Mouse (Mus musculus): ENCODE measurements around the gene Dgkq. TPM values are rescaled to one million over a fixed set of nuclear protein-coding genes. Genes with fewer than 3 reads are reported as not detected.
"Not testable (repeated sequence)": the region's sequence is repeated elsewhere in the genome, so short reads cannot be mapped to it uniquely, and the experiment has no call there.

Gene Dgkq
- polyA plus RNA-seq, 1 experiment, result 29.1 TPM

DNA sequence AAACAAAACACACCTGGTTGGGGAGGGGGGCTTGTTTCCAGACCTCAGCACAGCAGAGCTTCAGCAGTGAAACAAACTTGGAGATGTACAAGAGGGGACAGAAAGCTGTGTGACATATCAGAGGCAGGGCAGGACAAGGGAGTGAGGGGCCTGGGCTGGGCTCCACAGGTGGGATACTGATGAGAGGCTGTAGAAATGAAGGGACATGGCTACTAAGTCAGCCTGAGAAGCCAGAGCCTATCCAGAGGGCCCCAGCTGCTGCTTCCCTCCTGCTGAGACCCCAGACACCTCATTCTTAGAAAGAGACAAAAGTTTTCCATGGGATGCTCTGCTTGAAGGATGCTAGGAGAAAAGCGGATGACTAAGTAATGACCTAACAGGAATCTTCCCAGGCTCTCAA is 10.9 kb downstream of the Dgkq start:
- 90% methylated on average over 1 of the region's 1 CpGs for WGBS
- DNase-seq (ENCODE audit: low read depth, low spot score), result no peak

DNA sequence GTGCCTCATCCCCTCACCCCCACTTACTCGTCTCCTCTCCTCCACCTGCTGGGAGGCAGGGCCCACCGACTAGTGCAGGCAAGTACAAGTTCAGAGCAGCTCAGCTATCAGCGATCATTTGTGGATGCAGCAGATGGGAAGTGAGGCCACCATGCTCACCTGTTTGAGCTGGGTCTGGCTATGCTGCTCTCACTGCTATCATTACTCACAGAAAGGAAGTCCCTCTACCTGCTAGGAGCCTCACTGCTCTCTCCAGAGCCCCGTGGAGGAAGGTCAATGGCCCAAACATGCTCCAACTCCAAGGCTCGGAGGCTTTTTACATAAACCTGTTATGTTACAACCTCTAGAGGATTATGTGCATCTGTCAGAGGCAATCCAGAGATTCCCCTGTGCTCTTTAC is 12.1 kb downstream of the Dgkq start:
- whole genome bisulfite sequencing, result 78% methylated on average over 5 of the region's 5 CpGs
- DNase-seq (ENCODE audit: low read depth, low spot score), result no peak

- WGBS, result 93% methylated on average over 15 of the region's 15 CpGs
- no peak for DNase-seq (ENCODE audit: low read depth, low spot score)
These were observed 13.4 kb downstream of the Dgkq start for GRCm38 (mm10) chr5:108655891-108656650.

DNA sequence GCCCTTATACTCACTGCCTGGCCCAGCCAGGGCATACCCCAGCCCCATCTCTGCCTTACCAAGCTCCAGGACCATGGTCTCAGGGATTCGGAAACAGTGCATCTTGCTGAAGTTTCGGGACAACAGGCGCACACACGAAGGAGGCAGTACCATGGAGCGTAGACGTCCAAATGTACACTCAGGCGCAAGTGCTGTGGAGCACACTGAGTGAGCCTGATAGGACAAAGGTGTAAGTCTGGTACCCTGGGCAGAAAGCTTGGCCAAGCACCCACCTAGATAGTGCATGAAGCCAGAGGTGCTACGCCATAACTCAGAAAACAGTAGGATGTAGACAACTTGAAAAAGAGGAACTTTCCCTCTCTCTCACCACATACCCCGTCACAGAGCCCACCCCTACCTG is 14.1 kb downstream of the Dgkq start:
- no peak for DNase-seq (ENCODE audit: low read depth, low spot score)
- WGBS, result 95% methylated on average over 9 of the region's 9 CpGs

- DNase-seq (ENCODE audit: low read depth, low spot score), result no peak
- WGBS, result 73% methylated on average over 10 of the region's 10 CpGs
These were observed 15.0 kb downstream of the Dgkq start for GRCm38 (mm10) chr5:108654444-108654990.

GRCm38 (mm10) chr5:108653341-108653740 is 16.1 kb downstream of the Dgkq start:
- 91% methylated on average over 6 of the region's 6 CpGs for WGBS
- DNase-seq (ENCODE audit: low read depth, low spot score), result no peak

DNA sequence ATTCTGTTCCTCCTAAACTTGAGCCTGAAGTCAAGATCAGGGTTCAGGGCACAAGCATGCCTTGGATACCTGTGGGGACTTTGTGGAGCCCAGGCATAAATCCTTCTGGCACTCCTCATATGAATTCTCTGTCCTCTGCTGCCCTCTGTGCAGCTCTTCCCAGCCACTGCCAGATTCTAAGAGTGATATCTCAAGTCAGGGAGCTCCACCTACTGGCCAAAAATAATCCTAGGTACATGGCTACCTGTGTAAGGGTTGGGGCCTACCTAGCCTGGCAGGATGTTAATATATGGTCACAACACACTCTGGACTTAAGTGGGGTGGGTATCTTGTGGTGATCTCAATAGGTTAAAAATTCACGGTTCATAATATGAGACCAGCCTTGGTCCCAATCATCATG is 17.6 kb downstream of the Dgkq start:
- WGBS, result 60% methylated on average over 1 of the region's 1 CpGs
- peak; percentile 56 for DNase-seq (ENCODE audit: low read depth, low spot score)

- WGBS, result 84% methylated on average over 5 of the region's 5 CpGs
- no peak for DNase-seq (ENCODE audit: low read depth, low spot score)
These were observed 18.2 kb downstream of the Dgkq start for GRCm38 (mm10) chr5:108651136-108651720.

DNA sequence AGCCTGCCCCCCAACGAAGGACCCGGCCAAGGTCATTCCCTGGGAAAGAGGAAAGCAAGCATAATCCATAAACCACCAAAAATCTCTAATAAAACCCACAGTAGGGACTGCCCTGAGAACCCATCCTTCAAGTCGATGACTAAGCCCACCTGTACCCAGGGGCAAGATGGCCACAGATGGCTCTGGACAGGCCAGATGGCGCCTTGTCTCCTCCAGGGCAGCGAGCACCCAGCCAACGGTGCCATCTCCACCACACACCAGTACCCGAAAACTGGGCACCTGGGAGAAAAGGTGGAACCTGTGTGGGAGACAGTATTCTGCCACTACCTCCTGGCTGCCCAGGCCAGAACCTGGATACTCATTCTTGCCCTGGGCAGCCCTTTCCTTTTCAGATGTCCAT is 19.1 kb downstream of the Dgkq start:
- DNase-seq (ENCODE audit: low read depth, low spot score), result no peak
- 93% methylated on average over 7 of the region's 7 CpGs for WGBS

DNA sequence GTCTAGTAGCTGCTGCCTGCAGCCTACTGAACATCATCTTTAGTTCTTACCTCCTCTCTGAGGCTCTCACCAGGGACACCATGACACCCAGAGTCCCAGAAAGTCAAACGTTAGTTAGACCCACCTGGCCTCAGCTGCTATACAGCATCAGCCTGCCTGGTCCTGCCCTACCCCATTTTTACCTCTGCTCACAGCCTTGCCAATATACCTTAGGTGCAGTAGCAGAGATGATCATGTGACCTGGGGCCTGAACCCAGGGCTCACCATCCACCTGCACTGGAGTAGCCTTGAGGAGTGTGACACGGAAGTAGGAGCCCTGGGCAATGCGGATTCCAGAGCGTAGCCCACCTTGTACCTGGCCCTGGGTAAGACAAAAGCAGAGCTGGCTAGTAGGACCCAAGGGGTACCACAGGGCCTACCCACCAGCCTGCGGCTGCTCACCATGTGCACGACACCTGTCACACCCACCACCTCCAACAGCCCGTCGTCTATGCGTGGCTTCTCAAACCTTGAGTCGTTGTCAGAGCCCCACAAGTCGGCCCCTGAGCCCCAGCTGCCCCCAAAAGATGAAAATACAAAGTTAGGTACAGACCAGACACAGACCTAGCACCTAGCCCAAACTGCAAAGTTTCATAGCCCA is 20.4 kb downstream of the Dgkq start:
- WGBS, result 91% methylated on average over 11 of the region's 11 CpGs
- no peak for DNase-seq (ENCODE audit: low read depth, low spot score)

- WGBS, result 95% methylated on average over 2 of the region's 2 CpGs
- no peak for DNase-seq (ENCODE audit: low read depth, low spot score)
These were observed 21.5 kb downstream of the Dgkq start for GRCm38 (mm10) chr5:108647820-108648465.

GRCm38 (mm10) chr5:108647311-108647710 is 22.2 kb downstream of the Dgkq start:
- no peak for DNase-seq (ENCODE audit: low read depth, low spot score)
- 95% methylated on average over 2 of the region's 2 CpGs for WGBS

- DNase-seq (ENCODE audit: low read depth, low spot score), result no peak
- 80% methylated on average over 3 of the region's 3 CpGs for WGBS
These were observed 23.2 kb downstream of the Dgkq start for GRCm38 (mm10) chr5:108646343-108646660.

- DNase-seq (ENCODE audit: low read depth, low spot score), result no peak
- 85% methylated on average over 9 of the region's 9 CpGs for WGBS
These were observed 23.7 kb downstream of the Dgkq start for GRCm38 (mm10) chr5:108645651-108646342.

DNA sequence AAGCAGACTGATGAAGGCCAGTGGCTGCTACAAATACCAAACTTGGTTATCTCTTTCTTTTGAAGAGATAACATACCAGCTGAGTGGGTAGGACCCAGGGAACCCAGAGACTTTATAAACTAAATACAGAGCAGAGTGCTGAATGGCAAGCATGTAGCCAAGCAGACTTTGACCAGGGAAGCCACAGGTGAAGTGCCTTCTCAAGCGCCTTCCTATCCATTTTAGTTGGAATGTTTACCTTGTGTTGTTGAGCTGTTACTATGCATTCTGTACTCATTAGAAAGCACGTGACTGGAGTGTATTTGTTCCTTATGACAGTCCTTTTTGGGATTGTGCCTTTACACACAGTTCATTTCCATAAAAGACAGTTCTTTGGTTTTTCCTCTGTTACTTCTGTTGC is 25.8 kb downstream of the Dgkq start:
- WGBS, result 36% methylated on average over 2 of the region's 2 CpGs
- peak; percentile 38 for DNase-seq (ENCODE audit: low read depth, low spot score)

DNA sequence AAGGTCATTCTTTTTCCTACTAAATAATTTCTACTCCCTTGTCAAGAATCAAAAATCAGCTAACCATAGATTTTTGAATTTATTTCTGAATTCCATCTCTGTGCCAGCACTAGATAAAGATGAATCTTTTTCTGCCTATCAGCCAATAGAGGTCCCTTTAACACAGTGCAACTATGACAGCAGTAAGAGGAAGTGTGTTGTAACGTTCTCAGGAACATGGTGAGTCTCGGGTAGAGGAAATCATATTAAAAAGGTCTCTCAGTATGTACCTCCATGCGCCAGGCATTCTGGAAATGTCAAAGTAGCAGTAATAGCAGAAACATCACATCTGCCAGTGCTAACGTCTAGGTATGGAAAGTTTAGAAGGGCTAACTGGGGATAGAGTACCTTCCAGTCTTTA is 33.3 kb downstream of the Dgkq start:
- DNase-seq (ENCODE audit: low read depth, low spot score), result no peak
- WGBS, result 68% methylated on average over 4 of the region's 4 CpGs

DNA sequence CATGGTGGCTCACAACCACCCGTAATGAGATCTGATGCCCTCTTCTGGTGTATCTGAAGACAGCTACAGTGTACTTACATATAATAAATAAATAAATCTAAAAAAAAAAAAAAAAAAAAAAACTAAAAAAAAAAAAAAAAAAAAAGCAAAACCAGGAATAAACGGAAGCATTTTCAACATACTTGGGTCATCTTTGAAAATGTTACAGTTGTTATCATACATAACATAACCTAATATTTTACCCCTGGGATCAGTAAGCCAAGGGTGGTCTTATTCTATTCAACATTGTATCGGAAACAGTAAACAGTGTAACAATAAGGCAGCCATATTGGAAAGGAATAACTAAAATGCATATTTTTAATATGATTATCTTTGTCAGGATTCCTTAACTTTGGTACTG is 35.4 kb downstream of the Dgkq start:
- DNase-seq (ENCODE audit: low read depth, low spot score), result not testable (repeated sequence)
- WGBS, result 72% methylated on average over 3 of the region's 3 CpGs

DNA sequence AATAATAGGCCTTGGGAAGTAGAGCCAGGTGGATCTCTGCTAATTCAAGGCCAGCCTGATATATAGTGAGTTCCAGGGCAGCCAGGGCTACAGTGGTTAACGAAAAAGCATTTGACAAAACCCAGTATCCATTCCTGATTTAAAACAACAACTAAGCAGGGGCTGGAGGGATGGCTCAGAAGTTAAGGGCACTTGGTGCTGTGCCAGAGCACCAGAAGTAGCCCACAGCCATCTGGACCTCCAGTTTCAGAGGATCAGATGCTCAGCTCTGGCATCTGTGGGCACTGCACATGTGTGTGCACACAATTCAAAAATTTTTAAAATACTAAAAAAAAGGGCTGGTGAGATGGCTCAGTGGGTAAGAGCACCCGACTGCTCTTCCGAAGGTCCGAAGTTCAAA is 35.8 kb downstream of the Dgkq start:
- WGBS, result 86% methylated on average over 4 of the region's 4 CpGs
- DNase-seq (ENCODE audit: low read depth, low spot score), result no peak

- WGBS, result under 1% methylated on average over 58 of the region's 58 CpGs
These were observed 39.6 kb downstream of the Dgkq start, which contains the start of the genes Gak and Tmem175 for GRCm38 (mm10) chr5:108629634-108630483. Gene Gak, minus strand, starts transcription at chr5:108629755. Gene Tmem175, plus strand, starts transcription at chr5:108629770.

More at GRCm38 (mm10) chr5:108629634-108630483, 39.6 kb downstream of the Dgkq start, which contains the start of the genes Gak and Tmem175:
- DNase-seq (ENCODE audit: low read depth, low spot score), result peak; percentile 90
